Mouse (Mus musculus): ENCODE measurements around the gene Tmcc2.

The Tmcc2 gene

GRCm38 (mm10) chr1:132390691-132391579 is at the start of gene Tmcc2:
Gene Tmcc2 (minus strand): TSS chr1:132391281.
- peak; percentile 55 for DNase-seq (ENCODE audit: low spot score)

GRCm38 (mm10) chr1:132437389-132437788 is 46.3 kb upstream of the Tmcc2 start:
- DNase-seq (ENCODE audit: low spot score) = no peak

- no peak for DNase-seq (ENCODE audit: low spot score)
Measured at GRCm38 (mm10) chr1:132436960-132437359, 45.9 kb upstream of the Tmcc2 start.

- no peak for DNase-seq (ENCODE audit: low spot score)
Measured at GRCm38 (mm10) chr1:132436320-132436958, 45.4 kb upstream of the Tmcc2 start.

GRCm38 (mm10) chr1:132434032-132434431 is 43.0 kb upstream of the Tmcc2 start:
- DNase-seq (ENCODE audit: low spot score) = no peak

- DNase-seq (ENCODE audit: low spot score) = no peak
Measured at GRCm38 (mm10) chr1:132433349-132433748, 42.3 kb upstream of the Tmcc2 start.

GRCm38 (mm10) chr1:132431716-132432115 is 40.6 kb upstream of the Tmcc2 start:
- DNase-seq (ENCODE audit: low spot score) = no peak

- DNase-seq (ENCODE audit: low spot score) = no peak
Measured at GRCm38 (mm10) chr1:132430818-132431217, 39.7 kb upstream of the Tmcc2 start.

- no peak for DNase-seq (ENCODE audit: low spot score)
Measured at GRCm38 (mm10) chr1:132425600-132425999, 34.5 kb upstream of the Tmcc2 start.

GRCm38 (mm10) chr1:132422912-132423696 is 32.0 kb upstream of the Tmcc2 start:
- no peak for DNase-seq (ENCODE audit: low spot score)

GRCm38 (mm10) chr1:132420662-132421061 is 29.6 kb upstream of the Tmcc2 start:
- DNase-seq (ENCODE audit: low spot score) = no peak

- DNase-seq (ENCODE audit: low spot score) = no peak
Measured at GRCm38 (mm10) chr1:132420206-132420605, 29.1 kb upstream of the Tmcc2 start.

GRCm38 (mm10) chr1:132417319-132418251 is 26.5 kb upstream of the Tmcc2 start, which contains the start of gene Dstyk:
Gene Dstyk (plus strand): TSS chr1:132417555.
- DNase-seq (ENCODE audit: low spot score) = peak; percentile 95

- no peak for DNase-seq (ENCODE audit: low spot score)
Measured at GRCm38 (mm10) chr1:132416943-132417290, 25.8 kb upstream of the Tmcc2 start.

GRCm38 (mm10) chr1:132416244-132416942 is 25.3 kb upstream of the Tmcc2 start:
- DNase-seq (ENCODE audit: low spot score) = no peak

- DNase-seq (ENCODE audit: low spot score) = no peak
Measured at GRCm38 (mm10) chr1:132410657-132411056, 19.6 kb upstream of the Tmcc2 start.

- no peak for DNase-seq (ENCODE audit: low spot score)
Measured at GRCm38 (mm10) chr1:132401843-132402242, 10.8 kb upstream of the Tmcc2 start.

- no peak for DNase-seq (ENCODE audit: low spot score)
Measured at GRCm38 (mm10) chr1:132400538-132400937, 9.5 kb upstream of the Tmcc2 start.

- DNase-seq (ENCODE audit: low spot score) = no peak
Measured at GRCm38 (mm10) chr1:132396705-132397104, 5.6 kb upstream of the Tmcc2 start.

- DNase-seq (ENCODE audit: low spot score) = no peak
Measured at GRCm38 (mm10) chr1:132392872-132393271, 1.8 kb upstream of the Tmcc2 start.

- peak; percentile 86 for DNase-seq (ENCODE audit: low spot score)
Measured at GRCm38 (mm10) chr1:132391580-132392022, 520 bp upstream of the Tmcc2 start.

All from retina, embryonic 14.5 days (tissue).